Mouse (Mus musculus) left cerebral cortex, postnatal 4 days (tissue): Measurements from ENCODE around the gene Sspn. TPM values are rescaled to one million over a fixed set of nuclear protein-coding genes. Genes with fewer than 3 reads are reported as not detected.

Experiments
- DNase-seq: peaks from one replicate; pipeline ENCODE4 v3.0.0-alpha.2; 2022
- intact Hi-C: fragments of 180-260 bp; cut with DNase I; formaldehyde crosslinking; loops from one replicate; pipeline ENCODE4 v1.15.1; 2025
- total RNA-seq, 2 experiments: library from RNA; stranded (reverse); gene quantifications; 2 replicates each; pipeline ENCODE4 v1.2.3; 2021

Sspn gene
- 1 to 10 TPM; 3.3 to 4.0 TPM for total RNA-seq

DNA sequence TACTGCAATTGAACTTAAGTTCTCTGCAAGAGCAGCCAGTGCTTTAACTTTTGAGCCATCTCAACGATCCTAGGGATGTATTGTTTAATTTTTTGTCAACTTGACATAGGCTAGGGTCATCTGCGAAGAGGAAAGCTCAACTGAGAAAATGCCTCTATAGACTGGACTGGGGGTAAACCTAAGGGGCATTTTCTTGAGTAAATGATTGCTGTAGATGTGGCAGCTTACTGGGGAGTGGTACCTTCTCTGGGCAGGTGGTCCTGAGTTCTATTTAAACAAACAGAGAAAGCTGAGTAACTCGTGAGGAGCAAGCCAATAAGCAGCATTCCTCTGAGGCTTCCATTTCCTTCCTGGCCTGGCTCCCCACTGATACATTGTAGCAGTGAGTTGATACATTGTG lies at the start of gene Sspn:
TSS of gene Sspn (plus strand) at position 301 of the 400 bp plus-strand sequence.
- intact Hi-C loops, result loop anchor here (5.0 kb wide), 1 partner anchor 69 kb away; no protein-coding TSS in a partner anchor
- DNase-seq, result no peak

DNA sequence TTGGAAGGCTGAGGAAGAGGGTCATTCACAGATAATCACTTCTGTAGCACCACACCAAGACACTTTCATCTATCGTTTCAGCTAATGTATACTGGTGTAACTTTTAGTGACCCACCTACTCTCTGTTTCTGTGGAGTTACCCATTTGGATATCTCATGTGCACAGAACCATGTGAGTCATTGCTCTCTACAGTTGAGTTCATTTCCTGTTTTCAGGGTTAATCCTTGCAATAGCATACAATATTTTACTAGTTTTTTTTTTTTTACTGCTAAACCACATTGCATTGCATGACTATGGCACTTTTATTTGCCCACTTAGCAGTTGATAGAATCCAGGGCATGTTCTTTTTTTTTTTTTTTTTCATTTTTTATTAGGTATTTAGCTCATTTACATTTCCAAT lies 48.4 kb upstream of the Sspn start:
- no peak for DNase-seq
- intact Hi-C loops, result no loop called here

DNA sequence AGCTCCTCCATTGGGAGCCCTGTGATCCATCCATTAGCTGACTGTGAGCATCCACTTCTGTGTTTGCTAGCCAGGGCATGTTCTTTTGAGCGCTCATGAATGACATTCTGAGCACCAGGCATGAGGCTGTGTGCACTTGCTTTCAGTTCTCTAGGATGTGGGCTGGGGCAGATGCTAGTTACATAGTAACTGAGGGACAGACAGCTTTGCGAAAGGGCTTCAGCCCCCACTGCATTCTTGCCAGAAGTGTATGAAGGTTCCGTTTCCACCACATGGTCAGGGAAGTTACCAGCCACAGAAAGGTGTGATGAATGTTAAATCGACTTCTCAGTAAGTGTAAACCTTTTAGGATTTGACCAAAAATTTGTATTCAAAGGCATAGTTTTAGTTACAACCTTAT lies 47.8 kb upstream of the Sspn start:
- intact Hi-C loops, result no loop called here
- DNase-seq, result no peak

DNA sequence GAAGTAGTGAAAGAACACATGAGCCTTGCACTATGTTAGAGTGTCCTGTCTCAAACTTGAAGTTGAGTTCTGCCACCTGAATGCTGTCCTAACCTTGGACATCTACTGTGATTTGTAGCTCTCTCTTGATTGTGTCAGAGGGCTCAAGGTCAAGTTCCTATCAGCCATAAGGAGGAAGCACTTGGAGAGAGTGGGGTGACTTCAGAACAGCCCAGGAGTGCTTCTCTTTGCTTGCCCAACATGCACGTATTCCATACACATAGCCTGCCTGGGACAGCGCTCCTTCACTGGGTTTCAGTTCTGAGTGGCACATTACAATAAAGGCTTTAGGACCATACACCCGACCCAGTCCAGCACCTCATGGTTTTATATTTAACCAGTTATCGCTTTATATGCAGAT lies 46.4 kb upstream of the Sspn start:
- DNase-seq, result no peak
- intact Hi-C loops, result no loop called here

DNA sequence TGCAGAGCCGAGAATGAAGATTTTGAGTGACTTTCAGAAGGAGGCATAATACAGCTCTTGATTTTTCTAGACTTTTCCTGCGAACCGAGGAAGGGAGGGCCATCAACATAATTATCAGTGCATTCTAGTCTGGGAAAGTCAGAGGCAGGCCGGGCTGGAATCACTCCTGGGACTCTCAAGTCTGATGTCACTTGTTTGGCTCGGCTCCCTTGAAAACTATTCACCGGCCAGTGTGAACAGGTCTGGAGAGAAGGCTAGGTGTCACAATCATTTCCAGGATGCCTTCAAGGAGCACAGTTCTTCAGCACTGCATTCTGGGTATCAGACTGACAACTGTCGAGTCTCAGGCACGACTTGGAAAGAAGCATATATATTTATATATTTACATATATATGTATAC lies 45.2 kb upstream of the Sspn start:
- DNase-seq, result no peak
- intact Hi-C loops, result no loop called here

DNA sequence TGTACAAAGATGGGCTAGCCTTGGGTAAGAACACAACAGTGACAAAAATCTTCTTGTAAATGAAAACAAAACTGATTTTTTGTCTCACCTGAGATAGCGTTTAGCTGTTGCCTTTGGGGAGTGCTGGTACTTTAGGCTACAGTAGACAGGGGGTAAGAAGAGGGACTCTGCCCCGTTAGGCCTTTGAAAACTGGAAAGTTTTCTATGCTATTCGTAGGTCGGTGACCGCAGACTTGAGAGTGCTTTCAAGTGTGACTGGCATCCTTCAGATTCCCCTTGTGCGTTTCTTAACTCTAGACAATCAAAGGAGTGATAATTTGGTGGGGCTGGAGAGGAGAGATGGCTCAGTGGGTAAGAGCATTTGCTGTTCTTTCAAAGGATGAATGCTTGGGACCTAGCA lies 43.7 kb upstream of the Sspn start:
- DNase-seq, result no peak
- intact Hi-C loops, result no loop called here

DNA sequence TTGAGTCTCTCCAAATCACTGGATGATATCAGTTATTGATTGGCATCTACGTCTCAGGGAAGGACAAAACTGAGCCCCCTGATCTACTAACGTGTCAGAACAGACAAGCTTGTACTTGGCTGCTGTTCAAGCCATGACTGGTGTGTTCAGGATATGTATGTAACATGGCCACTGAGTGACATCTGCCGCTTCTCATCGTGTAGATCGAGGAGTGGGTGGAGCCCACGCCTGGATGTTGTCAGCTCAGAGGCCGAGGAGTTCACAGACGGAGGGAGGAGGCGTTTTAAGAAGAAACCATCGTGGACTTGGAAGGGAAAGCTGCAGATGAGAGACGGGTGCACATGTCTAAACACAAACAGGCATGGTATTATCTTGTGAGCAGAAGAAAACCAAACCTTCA lies 39.5 kb upstream of the Sspn start:
- intact Hi-C loops, result no loop called here
- no peak for DNase-seq

DNA sequence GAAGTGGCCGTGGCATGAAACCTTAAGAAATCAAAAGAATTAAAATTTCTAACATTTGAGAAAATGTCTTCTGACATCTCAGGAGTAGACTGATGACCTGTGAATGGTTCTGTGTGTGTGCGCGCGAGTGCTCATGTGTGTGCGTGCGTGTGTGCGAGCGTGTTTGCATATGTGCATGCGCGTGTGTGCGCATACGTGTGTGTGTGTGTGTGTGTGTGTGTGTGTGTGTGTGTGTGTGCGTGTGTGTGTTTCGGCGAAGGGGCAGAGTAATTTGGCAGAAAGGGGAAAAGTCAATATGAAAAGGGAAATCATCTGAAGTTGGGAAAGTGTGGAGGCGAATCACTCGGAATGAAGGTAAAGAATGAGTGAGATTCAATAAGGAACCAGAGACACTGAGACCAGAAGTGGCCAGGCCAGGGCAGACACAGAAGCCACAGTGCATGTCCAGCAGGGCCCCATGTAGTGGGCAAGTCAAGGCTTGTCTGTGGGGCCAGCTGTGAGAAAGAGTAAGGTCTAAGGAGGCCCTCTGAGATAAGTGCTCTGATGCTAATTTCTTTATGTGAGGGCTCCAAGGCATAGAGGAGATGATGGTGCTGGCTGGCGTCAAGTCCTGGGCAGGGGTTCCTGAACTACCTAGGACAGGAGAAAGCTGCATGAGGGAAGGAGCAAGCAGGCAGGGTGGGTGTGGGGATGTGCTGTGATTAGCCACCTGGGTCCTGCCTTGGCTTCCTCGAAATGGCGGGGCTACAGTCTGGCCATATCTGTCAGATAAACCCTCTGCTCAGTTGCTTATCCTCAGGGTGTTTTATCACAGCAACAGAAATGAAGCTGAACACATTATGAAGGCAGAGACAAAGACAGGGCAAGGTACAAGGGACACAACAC lies 38.8 kb upstream of the Sspn start:
- DNase-seq, result no peak
- intact Hi-C loops, result no loop called here

DNA sequence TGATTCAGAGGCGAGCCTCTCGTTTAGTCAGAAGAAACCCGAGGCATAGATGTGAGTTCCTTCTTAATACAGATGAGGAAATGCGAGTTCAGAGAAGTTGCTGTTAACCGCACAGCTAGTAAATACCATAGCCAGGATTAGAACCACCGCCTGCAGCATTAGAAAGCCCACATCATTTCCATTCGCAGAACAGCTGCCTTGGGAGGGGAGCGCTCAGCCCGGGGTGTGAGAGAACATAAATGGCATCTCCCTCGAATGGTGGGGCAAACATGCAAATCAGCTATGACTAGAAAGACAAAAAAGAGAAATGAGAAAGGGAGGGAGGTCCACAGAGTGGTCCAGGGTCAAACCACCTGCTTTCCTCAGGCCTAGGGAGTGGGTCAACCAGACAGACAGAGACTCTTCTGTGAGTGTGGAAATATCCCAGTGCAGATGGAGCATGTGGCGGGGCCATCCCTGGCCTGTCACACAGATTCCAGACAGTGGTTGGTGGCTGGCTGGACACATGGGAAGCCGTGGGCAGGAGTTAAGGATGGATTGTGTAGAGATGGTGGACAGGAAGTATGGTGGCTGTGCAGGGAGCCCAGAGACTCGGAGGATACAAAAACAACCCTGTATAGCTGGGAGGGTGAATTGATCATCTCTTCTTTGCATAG lies 37.9 kb upstream of the Sspn start:
- intact Hi-C loops, result no loop called here
- no peak for DNase-seq

DNA sequence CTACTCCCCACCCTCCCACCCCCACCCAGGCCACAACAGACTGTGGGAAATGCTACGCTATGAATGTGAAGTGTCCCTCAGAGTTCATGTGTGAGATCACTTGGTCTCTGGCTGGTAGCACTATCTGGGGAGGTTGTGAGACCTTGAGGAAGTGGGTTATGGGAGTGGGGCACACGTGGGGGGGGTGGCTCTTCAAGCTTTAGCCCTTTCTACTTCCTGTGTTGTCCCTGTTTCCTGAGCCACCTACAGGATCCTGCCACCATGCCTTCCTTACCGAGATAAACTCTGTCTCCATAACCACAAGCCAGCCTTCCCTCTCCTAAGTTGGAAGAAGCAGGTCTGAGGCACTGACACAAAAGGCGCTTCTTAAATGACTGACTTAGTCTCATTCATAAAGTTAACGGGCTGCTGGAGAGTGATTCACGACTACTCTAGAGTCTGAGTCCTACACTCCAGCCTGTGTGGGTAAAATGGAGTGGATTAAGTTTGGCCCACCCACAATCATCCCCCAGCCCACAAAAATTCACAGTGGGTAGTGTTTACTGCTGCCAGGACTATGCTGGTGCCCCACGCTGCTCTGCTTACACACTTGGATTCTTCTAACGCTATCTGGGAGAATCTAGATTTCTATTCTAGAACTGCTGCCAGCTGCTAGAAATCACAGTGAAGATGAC lies 36.6 kb upstream of the Sspn start:
- no peak for DNase-seq
- intact Hi-C loops, result no loop called here

DNA sequence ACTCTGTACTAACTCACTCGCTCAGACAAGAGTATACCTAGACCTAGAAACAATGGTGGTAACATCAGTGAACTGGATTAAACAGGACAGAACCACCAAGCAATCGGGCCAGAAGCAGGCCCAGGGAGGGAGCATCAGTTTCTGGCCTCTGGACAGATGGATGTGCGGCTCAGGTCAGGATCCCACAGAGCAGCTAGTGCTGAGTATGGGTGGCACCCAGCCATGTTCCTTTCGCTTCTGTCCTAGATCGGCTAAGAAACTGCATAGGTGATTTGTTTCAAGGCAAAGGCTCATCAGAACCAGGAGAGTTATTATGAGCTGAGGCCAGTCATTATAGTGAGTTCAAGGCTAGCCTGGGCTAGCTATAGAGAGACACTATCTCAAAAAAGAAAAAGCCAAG lies 27.3 kb upstream of the Sspn start:
- intact Hi-C loops, result no loop called here
- no peak for DNase-seq

DNA sequence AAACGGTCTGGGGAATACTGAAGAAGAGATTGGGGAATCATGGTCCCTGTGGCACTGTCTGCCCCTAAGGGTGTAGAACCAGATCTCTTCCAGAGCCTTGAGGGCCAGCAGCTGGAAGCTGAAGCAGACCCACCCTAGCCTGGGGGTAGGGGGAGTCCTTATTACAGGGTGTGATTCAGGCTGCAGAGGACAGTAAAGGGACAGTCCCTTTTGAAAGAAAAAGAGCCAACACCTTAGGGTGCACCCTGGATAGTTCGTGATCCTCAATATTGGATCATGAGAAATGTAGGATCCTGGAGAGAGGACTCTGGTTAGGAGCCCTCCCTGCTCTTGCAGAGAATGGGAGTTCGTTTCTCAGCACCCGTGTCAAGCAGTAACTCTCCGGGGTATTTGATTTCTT lies 26.8 kb upstream of the Sspn start:
- intact Hi-C loops, result no loop called here
- no peak for DNase-seq

DNA sequence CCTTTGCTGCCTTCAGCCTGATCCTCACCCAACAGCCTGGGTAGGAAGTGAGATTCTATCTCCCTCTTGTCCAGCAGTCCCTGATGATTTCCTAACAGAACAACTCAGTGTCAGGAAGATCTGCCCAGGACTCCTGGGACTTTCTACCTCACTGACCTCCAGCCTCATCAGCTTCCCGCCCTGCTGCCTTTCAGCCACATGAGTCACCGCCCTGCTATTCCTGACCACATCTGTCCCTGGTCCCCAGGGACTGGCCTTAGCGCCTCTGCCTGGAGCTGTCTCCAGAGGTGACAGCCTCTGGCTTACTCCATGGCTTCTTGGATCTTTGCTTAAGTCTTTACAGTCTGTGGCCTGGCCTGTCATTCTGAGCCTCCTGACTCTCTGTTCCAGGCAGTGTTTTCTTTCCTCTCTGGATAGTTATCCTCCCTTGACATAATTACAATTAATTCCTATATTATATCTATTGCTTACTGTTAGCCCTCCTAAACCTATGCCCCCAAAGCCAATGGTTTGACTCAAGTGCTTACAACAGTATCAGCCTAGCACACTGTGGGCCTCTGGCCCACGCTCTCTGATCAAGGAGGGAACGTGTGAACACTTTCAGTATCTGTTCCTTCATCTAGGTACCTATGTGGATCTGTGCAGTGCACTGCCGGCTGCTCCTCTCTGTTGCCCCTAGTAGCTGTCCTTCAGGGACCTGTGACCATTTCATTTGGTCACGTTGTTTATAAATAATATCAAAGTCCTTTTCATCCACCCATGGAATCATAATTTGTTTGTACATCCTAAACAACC lies 25.1 kb upstream of the Sspn start:
- no peak for DNase-seq

DNA sequence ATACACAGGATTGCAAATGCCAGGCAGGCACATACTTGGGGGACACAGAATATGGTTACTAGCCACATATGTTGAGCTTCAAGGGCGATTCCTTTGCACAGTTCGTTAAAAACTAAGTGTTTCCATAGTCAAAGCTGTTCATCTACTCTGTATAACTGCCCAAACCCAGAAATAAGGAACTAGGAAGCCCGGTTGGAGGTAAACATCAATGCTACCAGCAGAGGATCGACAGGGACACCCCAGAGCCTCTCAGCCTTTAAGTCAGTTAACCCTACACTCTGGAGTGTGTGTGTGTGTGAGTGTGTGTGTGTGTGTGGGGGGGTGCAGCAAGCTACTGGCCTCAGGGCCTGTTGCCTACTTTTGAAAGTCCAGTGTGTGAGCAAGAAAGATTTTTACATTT lies 21.5 kb upstream of the Sspn start:
- no peak for DNase-seq
- intact Hi-C loops, result no loop called here

More for the DNA sequence above, 25.1 kb upstream of the Sspn start:
- intact Hi-C loops, result no loop called here

DNA sequence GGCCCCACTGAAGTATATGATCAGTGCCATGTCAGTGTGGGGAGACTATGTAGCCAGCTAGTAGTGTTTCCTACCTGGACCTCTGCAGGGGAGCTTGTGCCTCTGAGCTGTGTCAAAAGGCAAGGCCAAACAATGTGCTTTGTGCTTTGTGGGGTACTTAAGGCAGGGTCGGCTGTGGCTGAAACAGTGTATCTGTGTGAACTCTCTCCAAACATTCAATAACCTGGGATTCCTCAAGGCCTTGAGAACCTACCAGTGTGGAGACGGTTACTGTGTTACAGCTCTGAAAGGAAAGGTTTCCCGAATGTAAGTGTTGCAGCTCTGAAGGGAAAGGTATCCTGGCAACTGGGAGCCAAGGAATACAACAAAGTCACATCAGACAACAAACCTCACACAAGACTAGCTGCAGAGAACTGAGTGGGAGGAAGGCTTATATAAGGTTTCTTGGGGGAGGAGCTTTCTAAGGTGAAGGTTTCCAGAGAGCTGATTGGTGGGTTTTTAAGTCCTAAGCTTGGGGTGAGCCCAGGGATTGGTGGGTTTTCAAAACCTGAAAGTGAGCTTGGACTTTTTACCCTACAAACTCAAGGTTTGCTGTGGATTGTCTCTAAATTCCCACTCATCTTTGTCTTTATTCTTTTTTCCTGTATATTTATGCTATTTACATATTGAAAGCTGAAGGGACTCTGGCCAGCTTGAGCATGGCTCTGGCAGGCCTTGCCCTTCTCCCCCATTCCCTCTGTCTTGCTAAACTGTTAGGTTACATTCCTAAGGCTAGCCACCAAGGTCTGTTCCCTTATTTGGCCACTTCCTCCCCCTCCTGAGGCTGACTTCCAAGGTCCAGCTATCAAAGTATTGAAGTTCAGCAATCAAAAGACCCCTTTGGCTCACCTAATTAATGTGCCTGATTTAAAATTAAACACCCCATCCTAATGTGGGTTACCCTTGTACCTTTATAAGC lies 20.7 kb upstream of the Sspn start:
- intact Hi-C loops, result no loop called here
- no peak for DNase-seq

DNA sequence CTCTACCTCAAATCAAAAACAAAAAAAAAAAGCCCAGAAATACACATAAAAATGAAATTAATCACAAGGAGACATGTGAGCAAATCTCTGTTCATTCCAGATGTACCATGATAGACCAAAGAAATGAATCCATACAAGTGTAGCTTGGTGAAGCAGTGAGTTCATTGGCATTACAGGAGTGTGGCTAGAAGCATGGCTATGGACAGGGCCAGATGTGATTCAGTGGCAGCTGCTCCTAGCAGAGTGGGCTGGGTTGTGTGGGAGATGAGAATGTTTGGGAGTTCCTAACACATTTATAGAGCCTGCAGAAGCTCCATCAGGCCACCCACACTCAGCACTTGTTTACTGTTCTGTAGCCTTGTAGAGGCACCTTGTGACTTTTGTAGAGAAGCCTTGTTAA lies 19.2 kb upstream of the Sspn start:
- no peak for DNase-seq
- intact Hi-C loops, result no loop called here

DNA sequence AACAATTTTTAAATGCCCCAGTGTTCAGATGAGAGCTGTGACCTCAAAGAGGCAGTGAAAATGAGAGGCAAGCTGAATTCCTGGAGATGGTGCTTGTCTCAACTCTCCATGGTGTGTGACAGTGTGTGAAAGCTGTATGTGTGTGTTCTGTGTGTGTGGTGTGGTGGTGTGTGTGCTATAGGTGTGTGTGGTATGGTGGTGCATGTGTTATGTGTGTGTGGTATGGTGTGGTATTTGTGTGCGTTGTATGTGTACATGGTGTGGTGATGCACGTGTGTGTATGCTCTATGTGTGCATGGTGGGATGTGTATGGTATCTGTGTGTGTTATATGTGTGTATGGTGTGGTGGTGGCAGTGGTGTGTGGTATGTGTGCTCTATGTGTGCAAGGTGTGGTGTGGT lies 16.0 kb upstream of the Sspn start:
- intact Hi-C loops, result no loop called here
- no peak for DNase-seq

DNA sequence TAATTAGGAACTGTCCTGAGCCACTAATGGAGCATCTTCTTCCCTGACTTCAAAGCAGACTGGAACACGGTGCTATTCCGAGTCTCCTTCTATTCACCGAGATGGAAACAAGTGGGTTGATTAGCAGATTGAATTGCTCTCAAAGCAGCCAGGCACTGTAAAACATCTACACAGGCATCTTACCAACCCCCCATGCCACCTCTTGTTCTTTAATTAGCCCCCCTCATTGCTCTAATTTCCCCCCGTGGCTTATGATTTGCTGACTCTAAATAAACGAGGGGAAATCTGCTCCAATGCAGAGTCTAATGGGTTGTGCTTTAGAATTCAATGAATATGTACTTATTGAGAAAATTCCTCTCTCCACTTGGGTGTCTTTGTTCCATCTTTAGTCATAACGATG lies 15.0 kb upstream of the Sspn start:
- intact Hi-C loops, result no loop called here
- no peak for DNase-seq

DNA sequence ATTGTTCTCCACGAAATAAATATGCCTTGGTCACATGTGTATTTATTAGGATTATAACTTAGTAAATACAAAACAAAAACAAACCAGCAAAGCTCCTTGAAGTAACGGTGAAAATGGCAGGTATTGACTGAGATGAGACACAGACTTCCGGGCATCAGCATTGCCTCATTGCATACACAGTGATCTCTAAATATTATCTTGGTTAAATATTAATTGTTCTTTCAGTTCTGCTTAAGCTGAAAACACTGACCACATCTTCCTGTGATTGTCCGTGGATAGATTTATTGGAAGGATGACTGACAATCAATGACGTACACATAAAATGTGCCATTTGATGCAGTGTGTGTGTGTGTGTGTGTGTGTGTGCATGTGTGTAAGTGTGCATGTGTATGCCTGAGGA lies 13.2 kb upstream of the Sspn start:
- intact Hi-C loops, result no loop called here
- DNase-seq, result no peak

DNA sequence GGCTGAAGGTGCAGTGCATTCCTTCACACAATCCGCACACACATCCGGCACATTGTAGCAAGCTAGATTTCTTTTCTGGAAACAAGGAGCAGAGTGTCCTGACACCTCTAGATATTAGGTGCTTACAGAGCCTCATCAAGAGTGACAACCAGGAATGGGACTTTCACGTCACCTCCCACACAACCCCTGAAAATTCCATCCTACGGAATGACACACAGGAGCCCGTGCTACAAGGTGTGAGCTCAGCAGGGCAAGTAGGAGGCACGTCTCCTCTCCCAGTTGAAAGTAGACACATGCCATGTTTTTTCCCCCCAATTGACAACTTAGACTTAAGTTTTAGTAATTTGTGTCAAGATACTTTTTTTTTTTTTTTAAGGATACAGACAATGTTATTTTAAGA lies 7.8 kb upstream of the Sspn start:
- intact Hi-C loops, result no loop called here
- no peak for DNase-seq
